ENCODE assay signal across 11 mouse cellular contexts in genomic region chr4:133669652-133670210, GRCm38 (mm10). TPM values are rescaled to one million over a fixed set of nuclear protein-coding genes. Genes with fewer than 3 reads are reported as not detected.
DNase-seq lines count a peak whose midpoint lies in the region; ATAC-seq and TF ChIP-seq lines count a peak whose summit lies in the region.
"Had no signal": no experiment of that assay in that cellular context is flagged by ENCODE, and none has a peak within 500 bp of the region (broad histone marks: within the 10 kb centered on the region; RNA-seq: fewer than 3 reads in every experiment).

No protein-coding gene starts in this region.

- no peaks in the 10 kb centered on the region for H3K27me3 ChIP-seq in kidney, adult 2 months (replicated peaks; ENCODE audit: control insufficient read depth, insufficient read depth, low read length)
- H3K27me3 ChIP-seq in liver, embryonic 14.5 days (ENCODE audit: control insufficient read depth, insufficient read depth, low read length) = no peaks in the 10 kb centered on the region
- H3K27me3 ChIP-seq: liver, embryonic 13.5 days had no signal

- DNase-seq in adrenal gland, postnatal 14 days = peak; percentile 45
- no peak for DNase-seq in adrenal gland, postnatal 4 days (ENCODE audit: low spot score in 2 of 2)
- peak; percentile 58 for DNase-seq in kidney, adult 2 months
- no peak for DNase-seq in kidney, adult 11 months
- DNase-seq in brain, adult 2 months (ENCODE audit: low read depth, low spot score) = peak; percentile 29
- no peak for DNase-seq in liver, embryonic 14.5 days (ENCODE audit: low read depth in 3 of 3, low spot score in 3 of 3)
- no peak for DNase-seq in urinary bladder, postnatal 10 days (ENCODE audit: low spot score)
- no peak for DNase-seq in left cerebral cortex, adult 11 months (ENCODE audit: low spot score)
- DNase-seq: cerebellum, adult 8-10 months; liver, embryonic 13.5 days; right cerebral cortex, postnatal 4 days had no signal

- no peak for TF ChIP-seq POLR2A in kidney, adult 2 months (IDR thresholded peaks at IDR 0.05; ENCODE audit: low read depth, low read length)

- WGBS in kidney, adult 2 months = 40% methylated on average over 6 of the region's 6 CpGs
- 57% methylated on average over 6 of the region's 6 CpGs for WGBS in liver, embryonic 14.5 days (ENCODE audit: insufficient replicate concordance)

- ATAC-seq in liver, embryonic 14.5 days (ENCODE audit: insufficient read depth) = no peak

- H3K4me2 ChIP-seq in liver, embryonic 14.5 days (ENCODE audit: low read depth) = no peak overlapping the region

- peaks cover 20% of the 10 kb centered on the region; the same call in 1 of the 2 replicates for H3K4me1 ChIP-seq in kidney, adult 2 months (ENCODE audit: control insufficient read depth, insufficient read depth, low read length)
- H3K4me1 ChIP-seq in liver, embryonic 14.5 days (replicated peaks; ENCODE audit: control insufficient read depth in 2 of 2, insufficient read depth in 2 of 2, low read length in 1 of 2) = peaks cover 24 to 35% of the 10 kb centered on the region in 2 experiments

- no peak for TF ChIP-seq EP300 in liver, embryonic 14.5 days (IDR thresholded peaks at IDR 0.05; ENCODE audit: low read depth)

- no peaks in the 10 kb centered on the region for H3K9me3 ChIP-seq in liver, embryonic 14.5 days (ENCODE audit: control insufficient read depth, low read length)
- H3K9me3 ChIP-seq: liver, embryonic 13.5 days had no signal

- H3K4me3 ChIP-seq in kidney, adult 2 months (ENCODE audit: insufficient read depth, low read depth, low read length) = no peak overlapping the region
- no peak overlapping the region for H3K4me3 ChIP-seq in liver, embryonic 14.5 days (ENCODE audit: insufficient read depth in 1 of 2, low read depth in 2 of 2, low read length in 2 of 2)
- H3K4me3 ChIP-seq: liver, embryonic 13.5 days had no signal

- H3K36me3 ChIP-seq in kidney, adult 2 months (ENCODE audit: control insufficient read depth, insufficient read depth, low read length) = no peaks in the 10 kb centered on the region
- no peaks in the 10 kb centered on the region for H3K36me3 ChIP-seq in liver, embryonic 14.5 days (replicated peaks; ENCODE audit: control insufficient read depth, insufficient read depth, low read depth)

- TF ChIP-seq CTCF in kidney, adult 2 months (conservative IDR thresholded peaks at IDR 0.05; ENCODE audit: insufficient read depth, insufficient read length, low read depth, low read length) = peak; percentile 49
- peak; percentile 47 for TF ChIP-seq CTCF in liver, embryonic 14.5 days (IDR thresholded peaks at IDR 0.05; ENCODE audit: low read depth)

- no peak overlapping the region for H3K9ac ChIP-seq in liver, embryonic 14.5 days (replicated peaks)

- no peak overlapping the region for H3K27ac ChIP-seq in kidney, adult 2 months (ENCODE audit: insufficient read depth, low read depth, low read length)
- H3K27ac ChIP-seq in liver, embryonic 14.5 days = no peak overlapping the region
- H3K27ac ChIP-seq: liver, embryonic 13.5 days had no signal

RNA-seq across cellular contexts. Expression of gene Pigv, which starts 2.7 kb away (rescaled TPM):
- 13.9 and 17.2 TPM in 2 replicates for total RNA-seq in adrenal gland, postnatal 14 days (2021)
- 10 to 100 TPM; 19.8 to 20.2 TPM for total RNA-seq in adrenal gland, postnatal 4 days (2021)
- 15.8 and 16.2 TPM in 2 replicates for polyA plus RNA-seq in kidney, adult 2 months (2012; rRNA removed)
- 3.2 and 3.3 TPM in 2 replicates for polyA plus RNA-seq in liver, embryonic 14.5 days (2012; rRNA removed)
- 3.1 and 4.0 TPM in 2 replicates for polyA plus RNA-seq in liver, embryonic 14.5 days (2014; fragmentation: Nextera tagmentation; extraction: Ambion mirVana)

RNA-seq across cellular contexts. Expression of gene Zdhhc18, which starts 19.8 kb away (rescaled TPM):
- 16.9 and 29.9 TPM in 2 replicates for total RNA-seq in adrenal gland, postnatal 14 days (2021)
- 10 to 100 TPM; 20.8 to 23.9 TPM for total RNA-seq in adrenal gland, postnatal 4 days (2021)
- 28.7 and 31.6 TPM in 2 replicates for polyA plus RNA-seq in kidney, adult 2 months (2012; rRNA removed)
- 3.8 and 3.9 TPM in 2 replicates for polyA plus RNA-seq in liver, embryonic 14.5 days (2012; rRNA removed)
- 0.58 and 0.90 TPM in 2 replicates for polyA plus RNA-seq in liver, embryonic 14.5 days (2014; fragmentation: Nextera tagmentation; extraction: Ambion mirVana)

Comparison
In these comparisons a context has a peak if more than half of its experiments do, and no peak if none do; other contexts are left out.
1. DNase-seq: peak in adrenal gland, postnatal 14 days (single experiment), kidney, adult 2 months (single experiment) and brain, adult 2 months (single experiment); none in adrenal gland, postnatal 4 days (0 of 2), kidney, adult 11 months (single experiment), liver, embryonic 14.5 days (0 of 3), urinary bladder, postnatal 10 days (single experiment) and left cerebral cortex, adult 11 months (single experiment).